Mouse (Mus musculus) G1E (cell line): Measurements from ENCODE around the gene Pofut1. TPM values are rescaled to one million over a fixed set of nuclear protein-coding genes. Genes with fewer than 3 reads are reported as not detected.

Experiments
- ATAC-seq: 2 replicates; pipeline ENCODE4 v1.8.0; 2016; ENCODE audit warnings: mild to moderate bottlenecking; ENCODE audit not compliant: insufficient number of reproducible peaks, poor library complexity, low FRiP score, severe bottlenecking; ENCODE audit errors: extremely low read depth
- DNase-seq: peaks from one replicate; pipeline ENCODE4 v3.0.0; 2012; ENCODE audit warnings: low spot score
- H3K27me3 ChIP-seq: 2 replicates; pipeline ENCODE4 v1.6.1; 2012; ENCODE audit warnings: mild to moderate bottlenecking, low read length, inconsistent platforms; ENCODE audit not compliant: insufficient read depth
- H3K36me3 ChIP-seq: replicated peaks from 2 replicates; pipeline ENCODE3; 2012; ENCODE audit warnings: mild to moderate bottlenecking, inconsistent platforms
- H3K4me1 ChIP-seq: 2 replicates; pipeline ENCODE4 v1.6.1; 2012; ENCODE audit warnings: low read depth, low read length, inconsistent platforms, mixed read lengths; ENCODE audit not compliant: insufficient read depth
- H3K4me3 ChIP-seq: 2 replicates; pipeline ENCODE4 v1.5.1; 2012; ENCODE audit warnings: low read depth, mild to moderate bottlenecking, inconsistent platforms, low read length, moderate library complexity, mixed read lengths
- H3K9me3 ChIP-seq: replicated peaks from 2 replicates; pipeline ENCODE4 v1.6.1; 2012; ENCODE audit warnings: inconsistent platforms
- CTCF ChIP-seq: IDR thresholded peaks from 2 replicates; pipeline ENCODE4 v1.5.1; 2012; ENCODE audit warnings: low read depth, low read length, inconsistent platforms, mixed read lengths
- GATA1 ChIP-seq: IDR thresholded peaks from 2 replicates; pipeline ENCODE4 v1.6.1; 2012; ENCODE audit warnings: borderline replicate concordance, low read length, inconsistent platforms, mixed read lengths
- GATA2 ChIP-seq: IDR thresholded peaks from 2 replicates; pipeline ENCODE4 v1.6.1; 2012; ENCODE audit warnings: low read depth, low read length, inconsistent platforms, borderline replicate concordance
- POLR2AphosphoS5 ChIP-seq: IDR thresholded peaks from 2 replicates; pipeline ENCODE4 v1.6.1; 2012; ENCODE audit warnings: low read depth, low read length, inconsistent platforms; ENCODE audit not compliant: insufficient replicate concordance
- TAL1 ChIP-seq: conservative IDR thresholded peaks from 2 replicates; pipeline ENCODE4 v1.6.1; 2012; ENCODE audit warnings: low read depth, low read length, inconsistent platforms, mixed read lengths
- polyA plus RNA-seq: library from polyadenylated mRNA; stranded (reverse); fragments of >175 nt; gene quantifications from 2 replicates; pipeline ENCODE4 v1.2.3, GENCODE M21; 2012
- total RNA-seq, 2 experiments: library from RNA; stranded (forward) in 1 of 2; stranded (reverse) in 1 of 2; fragments of 200-1000 nt in 1 of 2; fragments of >200 nt in 1 of 2; fragmentation: Nextera tagmentation in 1 of 2; gene quantifications; 2 replicates each; pipeline ENCODE4 v1.2.3; 2014 to 2017

Pofut1 gene
- total RNA-seq (2014; fragmentation: Nextera tagmentation) (26.5 and 33.7 TPM in 2 replicates), total RNA-seq (2017) (29.5 and 30.0 TPM in 2 replicates), polyA plus RNA-seq (11.2 and 12.8 TPM in 2 replicates)

DNA sequence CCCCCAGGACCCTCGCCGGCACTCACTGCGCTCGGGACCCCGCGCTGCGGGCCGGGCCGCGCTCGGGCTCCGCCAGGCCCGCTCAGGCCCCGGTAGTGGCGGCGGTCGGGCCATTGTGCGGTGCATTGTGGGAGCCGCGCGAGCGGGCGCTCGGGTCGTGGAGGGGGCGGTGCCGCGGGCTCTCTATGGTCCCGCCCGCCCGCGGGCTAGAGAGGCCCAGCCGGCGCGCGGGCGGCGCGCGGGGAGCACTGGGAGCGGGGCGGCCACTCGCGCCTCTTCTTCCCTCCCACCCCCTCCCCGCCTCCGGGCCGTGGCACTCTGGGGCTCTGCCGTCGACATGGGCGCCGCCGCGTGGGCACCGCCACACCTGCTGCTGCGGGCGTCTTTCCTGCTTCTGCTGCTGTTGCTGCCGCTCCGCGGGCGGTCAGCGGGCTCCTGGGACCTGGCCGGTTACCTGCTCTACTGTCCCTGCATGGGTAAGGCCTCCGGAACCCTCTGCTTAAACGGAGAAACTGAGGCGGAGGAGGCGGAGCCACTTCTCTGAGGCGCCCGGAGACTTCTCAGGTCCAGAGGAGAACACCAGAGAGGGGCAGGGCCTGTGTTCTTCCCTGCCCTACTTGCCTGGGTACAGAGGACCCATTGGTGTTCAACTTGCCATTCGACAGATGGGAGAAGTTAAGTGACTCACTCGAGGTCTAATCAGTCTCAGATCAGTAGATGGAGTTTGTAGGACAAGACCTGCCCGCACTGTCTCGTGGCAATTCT, at the start of gene Pofut1, which contains the start of gene Plagl2:
Gene Pofut1 (plus strand): TSS at position 284 of the 765 bp plus-strand sequence.
Gene Plagl2 (minus strand): TSS at position 177 of the 765 bp plus-strand sequence.
- peaks cover 59% of the 10 kb centered on the region for H3K36me3 ChIP-seq
- H3K4me1 ChIP-seq, result peaks cover 62% of the 10 kb centered on the region
- DNase-seq (peak; percentile 85), ATAC-seq (peak; percentile 38)
- H3K9me3 ChIP-seq, result no peaks in the 10 kb centered on the region
- TF ChIP-seq POLR2AphosphoS5 (no peak), GATA2 (no peak), TAL1 (no peak), GATA1 (no peak), CTCF (no peak)
- no peaks in the 10 kb centered on the region for H3K27me3 ChIP-seq
- H3K4me3 ChIP-seq, result peak within 1 kb of the TSS; percentile 88

- Histone ChIP-seq H3K4me3 (no peak overlapping the region; the same call in 1 of the 2 replicates), H3K9me3 (no peaks in the 10 kb centered on the region), H3K27me3 (no peaks in the 10 kb centered on the region), H3K36me3 (peaks cover 93% of the 10 kb centered on the region), H3K4me1 (peaks cover 50% of the 10 kb centered on the region)
- TF ChIP-seq TAL1, result peak; percentile 57; the same call in 1 of the 2 replicates
- TF ChIP-seq GATA2, result no peak
- ATAC-seq, result peak; percentile 60
- peak; percentile 57 for DNase-seq
These were observed 47.1 kb upstream of the Pofut1 start for GRCm38 (mm10) chr2:153194255-153194654.

GRCm38 (mm10) chr2:153198485-153198884, 42.8 kb upstream of the Pofut1 start:
- no peaks in the 10 kb centered on the region for H3K27me3 ChIP-seq
- no peaks in the 10 kb centered on the region for H3K9me3 ChIP-seq
- H3K4me3 ChIP-seq, result no peak overlapping the region; the same call in 1 of the 2 replicates
- H3K4me1 ChIP-seq, result peaks cover 34% of the 10 kb centered on the region
- ATAC-seq, result no peak
- no peak for TF ChIP-seq POLR2AphosphoS5
- no peak for TF ChIP-seq TAL1
- TF ChIP-seq CTCF, result no peak
- H3K36me3 ChIP-seq, result peaks cover 88% of the 10 kb centered on the region
- DNase-seq, result no peak

- Histone ChIP-seq H3K9me3 (no peaks in the 10 kb centered on the region), H3K27me3 (no peaks in the 10 kb centered on the region), H3K4me3 (no peak overlapping the region), H3K36me3 (peaks cover 90% of the 10 kb centered on the region), H3K4me1 (peaks cover 32% of the 10 kb centered on the region)
- TF ChIP-seq POLR2AphosphoS5, result no peak
- TF ChIP-seq CTCF, result no peak
- TF ChIP-seq TAL1, result no peak
- TF ChIP-seq GATA1, result no peak
- no peak for TF ChIP-seq GATA2
- ATAC-seq (peak; percentile 15), DNase-seq (no peak)
These were observed 42.2 kb upstream of the Pofut1 start for GRCm38 (mm10) chr2:153199114-153199513.

DNA sequence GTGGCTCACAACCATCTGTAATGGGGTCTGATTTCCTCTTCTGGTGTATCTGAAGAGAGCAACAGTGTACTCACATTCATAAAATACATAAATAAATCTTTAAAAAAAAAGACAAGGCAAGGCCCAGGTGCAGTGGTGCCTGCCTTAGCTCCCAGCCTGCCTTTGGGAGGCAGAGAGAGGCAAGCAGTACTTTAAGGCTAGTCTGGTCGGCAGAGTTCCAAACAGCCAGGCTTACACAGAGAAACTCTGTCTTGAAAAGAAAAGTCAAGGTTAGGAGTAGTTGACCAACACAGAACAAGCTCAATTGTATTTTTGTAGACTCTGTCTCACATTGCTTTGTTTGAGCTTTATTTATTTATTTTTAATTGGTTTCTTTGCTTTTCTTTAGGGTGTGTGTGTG, 38.6 kb upstream of the Pofut1 start:
- TF ChIP-seq TAL1 (no peak), POLR2AphosphoS5 (no peak), GATA2 (no peak), GATA1 (no peak), CTCF (no peak)
- Histone ChIP-seq H3K4me3 (no peak overlapping the region), H3K4me1 (peaks cover 17% of the 10 kb centered on the region), H3K36me3 (peaks cover 93% of the 10 kb centered on the region), H3K27me3 (no peaks in the 10 kb centered on the region), H3K9me3 (no peaks in the 10 kb centered on the region)
- DNase-seq (no peak), ATAC-seq (no peak)

DNA sequence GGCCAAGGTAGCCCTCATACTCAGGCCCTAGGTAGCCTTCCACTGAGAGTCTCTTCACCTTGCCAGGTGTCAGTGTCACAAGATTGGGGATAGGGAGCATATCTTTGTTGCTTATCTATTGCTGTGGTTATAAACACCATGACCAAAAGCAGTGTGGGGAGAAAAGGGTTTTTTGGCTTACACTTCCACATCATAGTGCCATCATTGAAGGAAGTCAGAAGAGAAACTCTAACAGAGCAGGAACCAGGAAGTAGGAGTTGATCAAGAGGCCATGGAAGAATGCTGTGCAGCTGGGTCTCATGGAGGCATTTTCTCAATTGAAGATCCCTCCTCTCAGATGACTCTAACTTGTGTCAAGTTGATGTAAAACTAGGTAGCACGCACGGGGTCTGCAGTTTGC, 33.2 kb upstream of the Pofut1 start:
- H3K4me3 ChIP-seq, result no peak overlapping the region
- ATAC-seq, result no peak

More for the DNA sequence above, 33.2 kb upstream of the Pofut1 start:
- H3K36me3 ChIP-seq, result peaks cover 73% of the 10 kb centered on the region
- no peak for DNase-seq
- peaks cover 22% of the 10 kb centered on the region for H3K4me1 ChIP-seq
- TF ChIP-seq POLR2AphosphoS5, result no peak
- TF ChIP-seq GATA1, result no peak
- no peak for TF ChIP-seq GATA2
- no peak for TF ChIP-seq CTCF
- no peak for TF ChIP-seq TAL1
- no peaks in the 10 kb centered on the region for H3K27me3 ChIP-seq
- H3K9me3 ChIP-seq, result no peaks in the 10 kb centered on the region
